Mouse (Mus musculus) C2C12 (cell line): ENCODE results near the gene Aspg.

Source experiments
- CTCF ChIP-seq: IDR thresholded peaks from one replicate; pipeline ENCODE4 v1.5.1; 2011; ENCODE audit not compliant: control insufficient read depth, insufficient read depth, insufficient read length
- MAX ChIP-seq: IDR thresholded peaks from one replicate; pipeline ENCODE4 v1.6.1; 2011; ENCODE audit warnings: mild to moderate bottlenecking, control low read depth
- MYOD1 ChIP-seq: IDR thresholded peaks from one replicate; pipeline ENCODE4 v1.6.1; 2011; ENCODE audit warnings: low read depth; ENCODE audit not compliant: control insufficient read depth, insufficient read length
- MYOG ChIP-seq: IDR thresholded peaks from one replicate; pipeline ENCODE4 v1.6.1; 2011; ENCODE audit not compliant: control insufficient read depth, insufficient read length; ENCODE audit errors: extremely low read depth

DNA sequence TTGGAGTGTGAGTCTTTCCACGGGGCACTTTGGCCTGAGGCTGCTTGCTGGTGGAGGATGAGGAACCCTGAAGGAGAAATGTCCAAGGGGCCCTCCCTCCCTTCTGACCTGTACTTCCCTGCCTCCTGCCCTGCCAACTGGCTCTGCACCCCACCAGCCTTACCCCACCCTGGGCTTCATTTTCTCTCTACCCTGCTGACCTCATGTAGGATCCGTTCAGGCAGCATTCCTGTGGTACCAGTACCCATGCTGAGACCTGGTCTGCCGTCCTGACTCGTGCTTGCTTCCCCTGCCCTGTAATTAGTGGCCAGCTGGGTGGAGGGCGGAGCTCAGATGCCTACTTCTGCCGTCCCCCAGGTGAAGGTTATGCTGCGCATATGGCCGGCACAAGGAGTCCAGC is 65.7 kb downstream of the Aspg start:
- TF ChIP-seq CTCF (no peak), MYOD1 (no peak), MYOG (no peak), MAX (no peak)
